Mouse (Mus musculus): ENCODE results near the gene Hist1h2bg. TPM values are rescaled to one million over a fixed set of nuclear protein-coding genes. Genes with fewer than 3 reads are reported as not detected.
A peak's percentile ranks its signal among the peaks of the same experiment; 100 is the strongest.
"Not testable (repeated sequence)": the region's sequence is repeated elsewhere in the genome, so short reads cannot be mapped to it uniquely, and the experiment has no call there.

Gene Hist1h2bg
- polyA plus RNA-seq, 1 experiment from 2014 or later, result 11.4 TPM

- peak overlapping the region; percentile 93 for H3K4me2 ChIP-seq
- H3K36me3 ChIP-seq (replicated peaks), result no peaks in the 10 kb centered on the region
- H3K9ac ChIP-seq, result no peak overlapping the region
- H3K27me3 ChIP-seq, result no peaks in the 10 kb centered on the region
- no peak overlapping the region; the same call in 1 of the 2 replicates for H3K4me3 ChIP-seq (replicated peaks)
- no peak for ATAC-seq (ENCODE audit: low FRiP score)
- 0 out of 2 replicates have a peak overlapping the region, but pooled peaks have one; percentile 42 for H3K27ac ChIP-seq
- no peaks in the 10 kb centered on the region for H3K9me3 ChIP-seq
- WGBS, result 73% methylated on average over 3 of the region's 3 CpGs
- H3K4me1 ChIP-seq, result peaks cover 16% of the 10 kb centered on the region
Observed at GRCm38 (mm10) chr13:23556906-23557305, 14.3 kb upstream of the Hist1h2bg start.

- 24% methylated on average over 2 of the region's 2 CpGs for WGBS
- not testable (repeated sequence) for H3K9ac ChIP-seq; H3K36me3 ChIP-seq (replicated peaks); H3K9me3 ChIP-seq; H3K4me3 ChIP-seq (replicated peaks); H3K4me1 ChIP-seq; H3K27me3 ChIP-seq; ATAC-seq (ENCODE audit: low FRiP score)
- peak overlapping the region; percentile 30 for H3K4me2 ChIP-seq
- H3K27ac ChIP-seq, result peak overlapping the region; percentile 73; the same call in 1 of the 2 replicates
Observed at GRCm38 (mm10) chr13:23560699-23561098, 10.5 kb upstream of the Hist1h2bg start.

- Histone ChIP-seq H3K9ac (peak overlapping the region; percentile 63), H3K4me2 (peak overlapping the region; percentile 64), H3K4me3 (replicated peaks) (peak overlapping the region; percentile 44), H3K27ac (peak overlapping the region; percentile 99)
- 0% methylated on average over 2 of the region's 5 CpGs for WGBS
- not testable (repeated sequence) for H3K36me3 ChIP-seq (replicated peaks); H3K27me3 ChIP-seq; ATAC-seq (ENCODE audit: low FRiP score); H3K9me3 ChIP-seq; H3K4me1 ChIP-seq
Observed at GRCm38 (mm10) chr13:23561531-23561882, 9.7 kb upstream of the Hist1h2bg start.

DNA sequence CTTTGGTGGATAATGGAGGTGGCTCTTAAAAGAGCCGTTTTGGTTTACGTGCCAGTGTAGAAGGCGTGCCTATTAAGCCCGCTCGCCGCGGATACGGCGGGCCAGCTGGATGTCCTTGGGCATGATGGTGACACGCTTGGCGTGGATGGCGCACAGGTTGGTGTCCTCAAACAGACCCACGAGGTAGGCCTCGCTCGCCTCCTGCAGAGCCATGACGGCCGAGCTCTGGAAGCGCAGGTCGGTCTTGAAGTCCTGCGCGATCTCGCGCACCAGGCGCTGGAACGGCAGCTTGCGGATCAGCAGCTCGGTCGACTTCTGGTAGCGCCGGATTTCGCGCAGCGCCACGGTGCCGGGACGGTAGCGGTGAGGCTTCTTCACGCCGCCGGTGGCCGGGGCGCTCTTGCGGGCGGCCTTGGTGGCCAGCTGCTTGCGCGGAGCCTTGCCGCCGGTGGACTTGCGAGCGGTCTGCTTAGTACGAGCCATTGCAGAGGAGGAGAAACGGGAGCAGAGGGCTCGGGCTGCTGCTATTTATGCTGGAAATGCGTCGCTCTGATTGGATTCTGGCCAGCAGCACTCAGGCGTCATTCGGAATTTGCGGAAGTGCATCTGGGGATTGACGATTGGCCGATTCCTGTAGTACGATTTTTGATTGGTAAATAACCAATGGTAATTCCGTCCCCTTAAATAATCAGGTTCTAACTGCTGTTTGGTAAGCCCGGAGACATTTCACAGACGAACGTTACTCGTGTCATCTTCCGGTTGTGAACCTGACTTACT lies 9.1 kb upstream of the Hist1h2bg start, which contains the start of gene Hist1h3e:
Gene Hist1h3e, minus strand, starts transcription at position 487 of the 777 bp plus-strand sequence.
- Histone ChIP-seq H3K4me2 (peak within 1 kb of the TSS; percentile 64), H3K4me3 (replicated peaks) (peak within 1 kb of the TSS; percentile 44), H3K9ac (peak within 1 kb of the TSS; percentile 63), H3K27ac (peak within 1 kb of the TSS; percentile 99)
- WGBS, result under 1% methylated on average over 48 of the region's 67 CpGs
- H3K4me1 ChIP-seq; H3K27me3 ChIP-seq; H3K9me3 ChIP-seq; H3K36me3 ChIP-seq (replicated peaks): not testable (repeated sequence)
- peak; percentile 98 for ATAC-seq (ENCODE audit: low FRiP score)

GRCm38 (mm10) chr13:23562699-23563462 lies 8.3 kb upstream of the Hist1h2bg start:
- Histone ChIP-seq H3K36me3 (replicated peaks) (no peaks in the 10 kb centered on the region), H3K4me2 (peak overlapping the region; percentile 64), H3K27me3 (no peaks in the 10 kb centered on the region), H3K27ac (peak overlapping the region; percentile 99), H3K4me3 (replicated peaks) (peak overlapping the region; percentile 44), H3K9me3 (no peaks in the 10 kb centered on the region), H3K9ac (peak overlapping the region; percentile 48), H3K4me1 (no peaks in the 10 kb centered on the region; the same call in 1 of the 2 replicates)
- WGBS, result 2% methylated on average over 18 of the region's 18 CpGs
- ATAC-seq (ENCODE audit: low FRiP score), result peak; percentile 57

GRCm38 (mm10) chr13:23564482-23564881 lies 6.7 kb upstream of the Hist1h2bg start:
- no peak for ATAC-seq (ENCODE audit: low FRiP score)
- H3K4me1 ChIP-seq, result no peaks in the 10 kb centered on the region; the same call in 1 of the 2 replicates
- no peaks in the 10 kb centered on the region for H3K36me3 ChIP-seq (replicated peaks)
- H3K27me3 ChIP-seq, result no peaks in the 10 kb centered on the region
- H3K27ac ChIP-seq, result peak overlapping the region; percentile 99; the same call in 1 of the 2 replicates
- H3K9ac ChIP-seq, result no peak overlapping the region
- 84% methylated on average over 2 of the region's 2 CpGs for WGBS
- no peak overlapping the region for H3K4me3 ChIP-seq (replicated peaks)
- no peak overlapping the region for H3K4me2 ChIP-seq
- H3K9me3 ChIP-seq, result no peaks in the 10 kb centered on the region

- ATAC-seq (ENCODE audit: low FRiP score), result not testable (repeated sequence)
- under 1% methylated on average over 29 of the region's 41 CpGs for WGBS
Observed at GRCm38 (mm10) chr13:23570261-23571021, 755 bp upstream of the Hist1h2bg start.

GRCm38 (mm10) chr13:23571504-23572217 lies 465 bp downstream of the Hist1h2bg start:
- under 1% methylated on average over 14 of the region's 34 CpGs for WGBS
- H3K9ac ChIP-seq, result peak overlapping the region; percentile 77
- not testable (repeated sequence) for H3K36me3 ChIP-seq (replicated peaks); H3K27me3 ChIP-seq; ATAC-seq (ENCODE audit: low FRiP score); H3K9me3 ChIP-seq
- peaks cover 24% of the 10 kb centered on the region for H3K4me1 ChIP-seq
- H3K27ac ChIP-seq, result peak overlapping the region; percentile 97
- peak overlapping the region; percentile 47 for H3K4me3 ChIP-seq (replicated peaks)
- peak overlapping the region; percentile 66 for H3K4me2 ChIP-seq

More at GRCm38 (mm10) chr13:23570261-23571021, 755 bp upstream of the Hist1h2bg start:
- peak overlapping the region; percentile 49 for H3K9ac ChIP-seq
- peak overlapping the region; percentile 66 for H3K4me2 ChIP-seq
- H3K27me3 ChIP-seq; H3K36me3 ChIP-seq (replicated peaks); H3K9me3 ChIP-seq: not testable (repeated sequence)
- H3K4me3 ChIP-seq (replicated peaks), result peak overlapping the region; percentile 47
- peaks cover 17% of the 10 kb centered on the region for H3K4me1 ChIP-seq
- peak overlapping the region; percentile 97 for H3K27ac ChIP-seq

GRCm38 (mm10) chr13:23572218-23573033 lies 1.2 kb downstream of the Hist1h2bg start:
- no peaks in the 10 kb centered on the region for H3K9me3 ChIP-seq
- peak overlapping the region; percentile 97 for H3K27ac ChIP-seq
- H3K9ac ChIP-seq, result peak overlapping the region; percentile 77
- 33% methylated on average over 2 of the region's 2 CpGs for WGBS
- no peak for ATAC-seq (ENCODE audit: low FRiP score)
- H3K27me3 ChIP-seq, result no peaks in the 10 kb centered on the region
- H3K4me1 ChIP-seq, result peaks cover 31% of the 10 kb centered on the region
- no peaks in the 10 kb centered on the region for H3K36me3 ChIP-seq (replicated peaks)
- peak overlapping the region; percentile 66 for H3K4me2 ChIP-seq
- H3K4me3 ChIP-seq (replicated peaks), result peak overlapping the region; percentile 47

DNA sequence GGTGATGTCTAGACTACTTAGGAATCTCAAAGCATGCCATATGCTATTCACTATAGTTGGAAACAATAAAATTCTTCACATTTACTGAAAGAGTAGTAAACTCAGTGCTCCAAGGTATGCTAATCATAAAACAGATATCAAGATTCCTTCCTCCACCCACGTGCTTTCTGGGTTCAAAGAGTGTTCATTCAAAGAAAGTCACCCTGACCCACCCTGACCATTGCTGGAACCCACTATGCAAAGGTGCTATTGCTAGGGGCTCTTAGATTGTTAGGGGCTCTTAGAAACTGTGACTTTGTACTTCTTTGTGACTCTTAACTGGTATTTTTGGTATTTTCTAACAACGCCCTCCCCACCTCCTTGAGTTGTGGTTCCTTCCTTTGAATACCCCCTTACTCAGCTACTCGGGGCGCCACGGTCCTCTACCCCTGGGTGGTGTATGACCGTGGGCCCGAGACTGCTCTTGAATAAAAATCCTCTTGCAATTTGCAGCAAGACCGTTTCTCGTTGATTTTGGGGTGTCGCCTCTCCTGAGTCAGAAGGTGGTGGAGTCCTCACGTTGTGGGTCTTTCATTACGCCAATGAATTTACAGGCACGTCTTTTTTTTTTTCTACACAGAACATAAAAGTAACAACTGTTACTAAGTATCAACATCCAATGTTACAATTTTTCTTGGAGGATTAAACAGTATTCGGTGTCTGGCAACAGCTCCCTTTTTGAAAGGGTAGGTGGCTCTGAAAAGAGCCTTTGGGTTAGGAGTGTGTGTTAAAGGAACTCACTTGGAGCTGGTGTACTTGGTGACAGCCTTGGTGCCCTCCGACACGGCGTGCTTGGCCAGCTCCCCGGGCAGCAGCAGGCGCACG lies 2.1 kb downstream of the Hist1h2bg start:
- H3K4me1 ChIP-seq, result peaks cover 31% of the 10 kb centered on the region
- 6% methylated on average over 20 of the region's 20 CpGs for WGBS
- not testable (repeated sequence) for H3K27me3 ChIP-seq; H3K36me3 ChIP-seq (replicated peaks); ATAC-seq (ENCODE audit: low FRiP score); H3K9me3 ChIP-seq
- peak overlapping the region; percentile 66 for H3K4me2 ChIP-seq
- peak overlapping the region; percentile 77 for H3K9ac ChIP-seq
- H3K27ac ChIP-seq, result peak overlapping the region; percentile 97
- peak overlapping the region; percentile 47 for H3K4me3 ChIP-seq (replicated peaks)

Measured in forebrain, embryonic 12.5 days (tissue).